Mouse (Mus musculus): Measurements from ENCODE around the gene Fam131c.
A peak's percentile ranks its signal among the peaks of the same experiment; 100 is the strongest.

The Fam131c gene

GRCm38 (mm10) chr4:141411430-141411992 lies 43.5 kb downstream of the Fam131c start:
- DNase-seq = peak in 1 of 2 experiments; percentile 50

- no peak for DNase-seq
Measured at GRCm38 (mm10) chr4:141415924-141416323, 47.9 kb downstream of the Fam131c start, which contains the start of gene Clcnkb. Gene Clcnkb, minus strand, starts transcription at chr4:141416014.

GRCm38 (mm10) chr4:141419398-141420191 lies 51.6 kb downstream of the Fam131c start:
- DNase-seq = no peak

GRCm38 (mm10) chr4:141420192-141420829 lies 52.3 kb downstream of the Fam131c start, which contains the start of gene Hspb7:
Gene Hspb7, plus strand, starts transcription at chr4:141420779.
- no peak for DNase-seq

GRCm38 (mm10) chr4:141420886-141421285 lies 52.9 kb downstream of the Fam131c start:
- no peak for DNase-seq

GRCm38 (mm10) chr4:141421423-141421822 lies 53.4 kb downstream of the Fam131c start:
- peak; percentile 64 to 75 for DNase-seq

GRCm38 (mm10) chr4:141422841-141423240 lies 54.8 kb downstream of the Fam131c start:
- DNase-seq = no peak

GRCm38 (mm10) chr4:141423288-141423687 lies 55.3 kb downstream of the Fam131c start:
- no peak for DNase-seq

- no peak for DNase-seq
Measured at GRCm38 (mm10) chr4:141423691-141424431, 55.8 kb downstream of the Fam131c start.

- peak; percentile 57 to 67 for DNase-seq
Measured at GRCm38 (mm10) chr4:141425484-141426479, 57.8 kb downstream of the Fam131c start.

GRCm38 (mm10) chr4:141426796-141427745 lies 59.1 kb downstream of the Fam131c start:
- no peak for DNase-seq

- DNase-seq = no peak
Measured at GRCm38 (mm10) chr4:141427921-141428320, 59.9 kb downstream of the Fam131c start.

- DNase-seq = no peak
Measured at GRCm38 (mm10) chr4:141429381-141429780, 61.4 kb downstream of the Fam131c start.

GRCm38 (mm10) chr4:141429847-141430246 lies 61.8 kb downstream of the Fam131c start:
- peak in 1 of 2 experiments; percentile 43 for DNase-seq

- DNase-seq = peak; percentile 84 to 90
Measured at GRCm38 (mm10) chr4:141430997-141431396, 63.0 kb downstream of the Fam131c start.

GRCm38 (mm10) chr4:141432666-141433065 lies 64.6 kb downstream of the Fam131c start:
- peak; percentile 63 to 76 for DNase-seq

- DNase-seq = no peak
Measured at GRCm38 (mm10) chr4:141433191-141433590, 65.2 kb downstream of the Fam131c start.
